Comparison of ENCODE assay signal across 7 mouse cellular contexts in genomic region chrX:77795858-77796174, GRCm38 (mm10). TPM values are rescaled to one million over a fixed set of nuclear protein-coding genes. Genes with fewer than 3 reads are reported as not detected.
DNase-seq lines count a peak whose midpoint lies in the region; ATAC-seq and TF ChIP-seq lines count a peak whose summit lies in the region.

No protein-coding gene starts in this region.

- peak overlapping the region; percentile 58 for H3K9ac ChIP-seq in limb, embryonic 11.5 days (ENCODE audit: low read length)
- peak overlapping the region; percentile 65 for H3K9ac ChIP-seq in midbrain, embryonic 13.5 days (replicated peaks)

- no peaks in the 10 kb centered on the region for H3K4me1 ChIP-seq in limb, embryonic 11.5 days (ENCODE audit: control insufficient read depth, insufficient read depth, low read length)
- peaks cover 20% of the 10 kb centered on the region for H3K4me1 ChIP-seq in midbrain, embryonic 13.5 days (replicated peaks)
- peaks cover 6% of the 10 kb centered on the region; the same call in 1 of the 2 replicates for H3K4me1 ChIP-seq in small intestine, adult 2 months (ENCODE audit: control insufficient read depth, insufficient read depth, insufficient read length, low read length)

- peak; percentile 95 for ATAC-seq in limb, embryonic 11.5 days (ENCODE audit: insufficient number of reproducible peaks, low FRiP score, low TSS enrichment, low read depth)
- peak; percentile 95 for ATAC-seq in midbrain, embryonic 13.5 days

- no peaks in the 10 kb centered on the region for H3K36me3 ChIP-seq in limb, embryonic 11.5 days (ENCODE audit: control insufficient read depth, insufficient read depth, low read length)
- H3K36me3 ChIP-seq in midbrain, embryonic 13.5 days, result no peaks in the 10 kb centered on the region
- H3K36me3 ChIP-seq in small intestine, adult 2 months (ENCODE audit: control insufficient read depth, insufficient read depth, low read length), result no peaks in the 10 kb centered on the region

- peak; percentile 66; the same call in 1 of the 2 replicates for TF ChIP-seq POLR2A in small intestine, adult 2 months (IDR thresholded peaks at IDR 0.05; ENCODE audit: low read depth, low read length)

- H3K4me3 ChIP-seq in limb, embryonic 11.5 days (ENCODE audit: low read depth, low read length), result peak overlapping the region; percentile 49
- H3K4me3 ChIP-seq in midbrain, embryonic 13.5 days (replicated peaks), result peak overlapping the region; percentile 60
- peak overlapping the region; percentile 100 for H3K4me3 ChIP-seq in small intestine, adult 2 months (ENCODE audit: low read depth, low read length)

- no peak for TF ChIP-seq CTCF in small intestine, adult 2 months (IDR thresholded peaks at IDR 0.05; ENCODE audit: extremely low read depth, insufficient read length, insufficient replicate concordance, low read depth, low read length)

- no peaks in the 10 kb centered on the region for H3K9me3 ChIP-seq in limb, embryonic 11.5 days (ENCODE audit: control insufficient read depth, low read length)
- no peaks in the 10 kb centered on the region for H3K9me3 ChIP-seq in midbrain, embryonic 13.5 days

- peak; percentile 93 for DNase-seq in adrenal gland, postnatal 10 days
- DNase-seq in embryo, embryonic 9.5 days (ENCODE audit: extremely low spot score), result peak; percentile 84
- peak; percentile 99 for DNase-seq in heart, adult 11 months
- peak; percentile 89 for DNase-seq in kidney, adult 18-20 months
- DNase-seq in limb, embryonic 11.5 days (ENCODE audit: low spot score), result peak; percentile 87

- H3K27ac ChIP-seq in limb, embryonic 11.5 days (replicated peaks; ENCODE audit: low read depth, low read length), result no peak overlapping the region; the same call in 1 of the 2 replicates
- peak overlapping the region; percentile 78 for H3K27ac ChIP-seq in midbrain, embryonic 13.5 days
- peak overlapping the region; percentile 76 for H3K27ac ChIP-seq in small intestine, adult 2 months (ENCODE audit: insufficient read depth, low read depth, low read length)

- peak overlapping the region; percentile 56 for H3K4me2 ChIP-seq in limb, embryonic 11.5 days (ENCODE audit: low read depth, severe bottlenecking)
- H3K4me2 ChIP-seq in midbrain, embryonic 13.5 days (replicated peaks), result peak overlapping the region; percentile 65

- WGBS in limb, embryonic 11.5 days, result 15% methylated on average over 27 of the region's 30 CpGs
- WGBS in midbrain, embryonic 13.5 days, result 23% methylated on average over 30 of the region's 30 CpGs
- 15% methylated on average over 30 of the region's 30 CpGs for WGBS in small intestine, adult 2 months

- H3K27me3 ChIP-seq in limb, embryonic 11.5 days (ENCODE audit: control insufficient read depth, insufficient read depth, low read length), result no peaks in the 10 kb centered on the region
- no peaks in the 10 kb centered on the region for H3K27me3 ChIP-seq in midbrain, embryonic 13.5 days
- no peaks in the 10 kb centered on the region for H3K27me3 ChIP-seq in small intestine, adult 2 months (ENCODE audit: control insufficient read depth, insufficient read depth, low read length)

RNA-seq across cellular contexts. Expression of gene Prkx, which starts 0.3 kb away (rescaled TPM):
- total RNA-seq in adrenal gland, postnatal 10 days (2021), result 10 to 100 TPM; 12.6 to 14.3 TPM
- 12.8 and 14.4 TPM in 2 replicates for polyA plus RNA-seq in limb, embryonic 11.5 days (2014; fragmentation: Nextera tagmentation; extraction: Ambion mirVana)
- 27.2 and 27.9 TPM in 2 replicates for polyA plus RNA-seq in midbrain, embryonic 13.5 days (2015; fragmentation: Nextera tagmentation; extraction: Ambion mirVana)
- polyA plus RNA-seq in small intestine, adult 2 months (2012; rRNA removed), result 5.7 and 20.0 TPM in 2 replicates

RNA-seq across cellular contexts. Expression of gene Pbsn, which starts 57.6 kb away (rescaled TPM):
- total RNA-seq in adrenal gland, postnatal 10 days (2021), result not detected
- not detected in 2 replicates for polyA plus RNA-seq in limb, embryonic 11.5 days (2014; fragmentation: Nextera tagmentation; extraction: Ambion mirVana)
- polyA plus RNA-seq in midbrain, embryonic 13.5 days (2015; fragmentation: Nextera tagmentation; extraction: Ambion mirVana), result not detected in 2 replicates
- polyA plus RNA-seq in small intestine, adult 2 months (2012; rRNA removed), result not detected in 2 replicates

Comparison
In these comparisons a context has a peak if more than half of its experiments do, and no peak if none do; other contexts are left out.
1. H3K4me3 ChIP-seq: peak in every context shown above with its lines; median percentile 100 in small intestine, adult 2 months; 60 in midbrain, embryonic 13.5 days; 49 in limb, embryonic 11.5 days.